Mouse (Mus musculus) left cerebral cortex, postnatal 14 days (tissue): ENCODE measurements around the gene C77080. TPM values are rescaled to one million over a fixed set of nuclear protein-coding genes. Genes with fewer than 3 reads are reported as not detected.
A peak's percentile ranks its signal among the peaks of the same experiment; 100 is the strongest.
"Not testable (repeated sequence)": the region's sequence is repeated elsewhere in the genome, so short reads cannot be mapped to it uniquely, and the experiment has no call there.

Experiments
- DNase-seq, 2 experiments: peaks; one replicate each; pipeline ENCODE4 v3.0.0; 2021 to 2022; ENCODE audit warnings: low spot score in 2 of 2, mixed read lengths in 1 of 2
- intact Hi-C: fragments of 180-260 bp; cut with DNase I; formaldehyde crosslinking; loops from one replicate; pipeline ENCODE4 v1.15.1; 2025
- total RNA-seq, 2 experiments: library from RNA; stranded (reverse); gene quantifications; 2 replicates each; pipeline ENCODE4 v1.2.3; 2021

C77080 gene
- total RNA-seq, 2 experiments from 2014 or later = 17.9 to 21.1 TPM

DNA sequence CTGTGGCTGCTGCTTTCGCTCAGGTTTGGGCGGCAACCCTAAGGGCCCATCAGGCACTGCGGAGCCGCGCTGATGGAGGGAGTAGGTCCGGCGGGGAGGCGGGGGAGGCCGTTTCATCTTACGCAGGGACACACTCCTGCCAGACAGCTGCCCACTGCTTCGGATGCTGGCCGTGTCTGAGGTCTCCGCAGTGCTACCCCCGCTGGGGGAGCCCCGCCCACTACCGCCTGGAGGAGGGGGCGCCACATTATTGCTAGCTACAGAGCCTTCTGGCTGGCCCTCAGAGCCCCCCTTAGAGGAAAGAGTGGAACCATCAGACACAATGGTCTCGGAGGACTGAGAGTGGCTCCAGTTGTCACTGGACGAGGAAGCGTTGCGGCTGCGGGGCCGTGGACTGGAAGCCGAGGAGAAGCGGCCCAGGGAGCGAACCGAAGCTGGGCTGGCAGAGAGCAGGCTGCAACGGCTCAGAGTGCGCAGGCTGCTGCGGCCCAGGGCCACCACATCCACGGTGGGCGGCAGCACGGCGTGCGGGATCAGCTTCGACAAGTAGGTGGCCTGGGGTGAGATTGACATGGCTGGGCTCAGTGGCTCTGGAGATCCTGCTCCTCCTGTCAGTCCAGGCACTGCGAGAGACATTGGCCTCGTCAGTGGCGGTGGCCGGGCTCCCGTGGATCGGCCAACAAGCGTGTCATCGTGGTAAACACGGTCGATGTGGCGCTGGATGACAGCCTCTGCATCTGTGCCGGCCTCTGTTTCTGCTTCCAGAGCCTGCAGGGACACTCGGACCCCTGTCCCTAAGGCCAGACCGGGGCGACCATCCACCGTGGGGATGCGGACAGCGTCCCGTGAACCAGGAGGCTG is 37.6 kb downstream of the C77080 start:
- intact Hi-C loops = loop anchor here (5.0 kb wide), 1 partner anchor 49 kb away; no protein-coding TSS in a partner anchor

GRCm38 (mm10) chr4:129222019-129222925 is 38.9 kb downstream of the C77080 start:
- intact Hi-C loops = loop anchor here (5.0 kb wide), 1 partner anchor 50 kb away; no protein-coding TSS in a partner anchor
- DNase-seq = no peak

More for the DNA sequence above, 37.6 kb downstream of the C77080 start:
- DNase-seq = no peak

GRCm38 (mm10) chr4:129221097-129222010 is 39.9 kb downstream of the C77080 start:
- intact Hi-C loops = loop anchor here (5.0 kb wide), 1 partner anchor 51 kb away; no protein-coding TSS in a partner anchor
- DNase-seq = no peak

- intact Hi-C loops = loop anchor here (5.0 kb wide), 1 partner anchor 52 kb away; no protein-coding TSS in a partner anchor
- DNase-seq = no peak
These were observed 40.7 kb downstream of the C77080 start for GRCm38 (mm10) chr4:129220376-129221089.

- DNase-seq = no peak
- intact Hi-C loops = no loop called here
These were observed 42.0 kb downstream of the C77080 start for GRCm38 (mm10) chr4:129219198-129219597.

- intact Hi-C loops = no loop called here
These were observed 42.5 kb downstream of the C77080 start for GRCm38 (mm10) chr4:129218569-129219175.

DNA sequence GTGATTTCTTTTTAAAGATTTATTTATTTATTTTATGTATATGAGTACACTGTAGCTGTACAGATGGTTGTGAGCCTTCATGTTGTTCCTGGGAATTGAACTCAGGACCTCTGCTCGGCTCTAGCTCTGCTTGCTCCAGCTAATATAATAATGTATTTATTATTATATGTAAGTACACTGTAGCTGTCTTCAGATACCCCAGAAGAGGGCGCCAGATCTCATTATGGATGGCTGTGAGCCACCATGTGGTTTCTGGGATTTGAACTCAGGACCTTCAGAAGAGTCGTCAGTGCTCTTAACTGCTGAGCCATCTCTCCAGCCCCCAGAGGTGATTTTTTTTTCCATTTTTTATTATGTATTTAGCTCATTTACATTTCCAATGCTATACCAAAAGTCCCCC is 48.7 kb downstream of the C77080 start:
- intact Hi-C loops = loop anchor here (5.0 kb wide), 1 partner anchor 245 kb away; no protein-coding TSS in a partner anchor
- DNase-seq = not testable (repeated sequence)

More at GRCm38 (mm10) chr4:129218569-129219175, 42.5 kb downstream of the C77080 start:
- no peak for DNase-seq

- DNase-seq = no peak
- intact Hi-C loops = loop anchor here (2.0 to 5.0 kb wide), 2 partner anchors 65 to 246 kb away; no protein-coding TSS in a partner anchor
These were observed 49.7 kb downstream of the C77080 start for GRCm38 (mm10) chr4:129211461-129211860.

DNA sequence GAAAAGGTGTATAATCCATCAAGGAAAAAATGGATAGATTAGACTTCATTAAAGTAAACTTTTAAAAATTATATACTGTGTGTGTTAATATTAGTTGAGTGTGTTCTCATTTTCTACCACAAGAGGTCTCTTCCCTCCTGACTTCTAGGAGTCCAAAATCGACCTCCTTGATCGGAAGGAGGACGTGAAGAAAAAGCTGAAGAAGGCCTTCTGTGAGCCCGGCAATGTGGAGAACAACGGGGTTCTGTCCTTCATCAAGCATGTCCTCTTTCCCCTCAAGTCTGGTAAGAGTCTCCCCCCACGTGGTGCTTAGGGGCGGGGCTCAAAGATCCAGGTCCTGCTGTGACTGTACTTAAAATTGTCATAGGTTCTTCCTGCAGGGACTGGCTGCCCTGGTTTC is 51.7 kb downstream of the C77080 start:
- peak in 1 of 2 experiments; percentile 28 for DNase-seq
- intact Hi-C loops = no loop called here

DNA sequence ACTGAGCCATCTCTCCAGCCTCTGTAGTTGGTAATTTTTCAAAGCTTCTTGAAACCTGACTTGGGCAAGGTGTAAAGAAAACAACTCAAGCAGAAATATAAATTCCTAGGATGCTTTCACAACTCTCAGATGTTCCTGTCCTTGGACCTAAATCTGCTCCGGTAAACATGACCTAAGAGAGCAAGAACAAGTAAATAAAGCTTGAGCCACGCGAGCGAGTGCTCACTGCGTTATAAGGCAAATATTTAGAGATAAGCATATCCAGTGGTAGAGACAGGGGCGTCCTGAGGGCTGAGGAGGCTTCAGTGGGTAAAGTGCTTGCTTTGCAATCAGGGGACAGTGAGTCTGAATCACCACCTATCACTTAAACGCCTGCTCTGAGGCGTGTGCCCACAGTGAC is 54.4 kb downstream of the C77080 start:
- DNase-seq = no peak
- intact Hi-C loops = no loop called here

- peak in 1 of 2 experiments; percentile 49 for DNase-seq
- intact Hi-C loops = no loop called here
These were observed 56.5 kb downstream of the C77080 start for GRCm38 (mm10) chr4:129204655-129205054.

DNA sequence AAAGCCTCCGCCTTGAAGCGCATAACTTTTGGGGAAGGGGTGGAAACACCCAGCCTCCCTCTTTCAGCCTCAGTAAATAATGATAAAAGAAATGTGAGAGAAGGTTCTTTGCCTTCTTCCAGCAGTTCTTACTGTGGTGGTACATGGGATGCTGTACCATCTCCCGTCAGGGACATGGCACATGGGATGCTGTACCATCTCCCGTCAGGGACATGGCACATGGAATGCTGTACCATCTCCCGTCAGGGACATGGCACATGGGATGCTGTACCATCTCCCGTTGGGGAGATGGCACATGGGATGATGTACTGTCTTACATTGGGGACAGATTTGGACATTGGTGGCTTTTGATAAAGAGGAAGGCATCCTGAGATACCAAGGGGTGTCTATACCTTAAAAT is 63.7 kb downstream of the C77080 start:
- DNase-seq = no peak
- intact Hi-C loops = no loop called here

DNA sequence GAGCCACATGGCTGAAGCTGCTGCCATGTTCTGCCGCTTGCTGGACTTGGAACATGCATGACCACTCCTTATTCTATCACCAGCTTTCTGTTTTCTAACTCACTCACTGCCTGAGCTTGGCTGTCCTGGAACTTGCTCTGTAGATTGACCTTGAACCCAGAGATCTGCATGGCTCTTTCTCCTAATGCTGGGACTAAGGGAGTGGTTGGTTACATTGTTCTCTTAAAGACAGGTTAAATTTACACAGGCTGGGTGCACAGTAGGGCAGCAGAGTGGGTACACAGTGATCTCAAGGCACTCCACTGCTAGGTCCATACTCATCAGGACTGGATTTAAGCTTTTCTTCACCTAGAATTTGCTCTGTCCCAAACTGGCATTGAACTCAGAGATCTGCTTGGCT is 66.9 kb downstream of the C77080 start:
- DNase-seq = no peak
- intact Hi-C loops = no loop called here

DNA sequence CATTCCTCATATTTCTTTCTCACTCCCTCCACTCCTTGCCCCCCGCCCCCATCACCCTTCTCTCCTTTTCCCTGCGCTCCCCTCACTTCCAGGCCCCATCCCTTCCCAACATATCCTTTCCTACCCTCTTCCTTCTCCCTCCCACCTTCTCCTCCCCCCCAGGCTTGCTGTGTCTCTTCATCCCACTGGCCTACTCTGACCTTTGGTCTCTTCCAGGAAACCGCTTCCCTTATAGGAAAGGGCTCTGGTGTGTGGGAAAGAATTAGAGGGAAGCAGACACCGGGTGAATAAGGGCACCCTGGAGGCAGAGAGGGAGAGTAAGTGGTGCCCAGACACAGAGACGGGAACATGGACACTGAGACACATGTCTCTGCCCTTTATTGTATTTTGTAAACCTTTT is 69.5 kb downstream of the C77080 start:
- intact Hi-C loops = no loop called here
- no peak for DNase-seq

GRCm38 (mm10) chr4:129190538-129190937 is 70.7 kb downstream of the C77080 start:
- intact Hi-C loops = no loop called here
- DNase-seq = peak in 1 of 2 experiments; percentile 26

DNA sequence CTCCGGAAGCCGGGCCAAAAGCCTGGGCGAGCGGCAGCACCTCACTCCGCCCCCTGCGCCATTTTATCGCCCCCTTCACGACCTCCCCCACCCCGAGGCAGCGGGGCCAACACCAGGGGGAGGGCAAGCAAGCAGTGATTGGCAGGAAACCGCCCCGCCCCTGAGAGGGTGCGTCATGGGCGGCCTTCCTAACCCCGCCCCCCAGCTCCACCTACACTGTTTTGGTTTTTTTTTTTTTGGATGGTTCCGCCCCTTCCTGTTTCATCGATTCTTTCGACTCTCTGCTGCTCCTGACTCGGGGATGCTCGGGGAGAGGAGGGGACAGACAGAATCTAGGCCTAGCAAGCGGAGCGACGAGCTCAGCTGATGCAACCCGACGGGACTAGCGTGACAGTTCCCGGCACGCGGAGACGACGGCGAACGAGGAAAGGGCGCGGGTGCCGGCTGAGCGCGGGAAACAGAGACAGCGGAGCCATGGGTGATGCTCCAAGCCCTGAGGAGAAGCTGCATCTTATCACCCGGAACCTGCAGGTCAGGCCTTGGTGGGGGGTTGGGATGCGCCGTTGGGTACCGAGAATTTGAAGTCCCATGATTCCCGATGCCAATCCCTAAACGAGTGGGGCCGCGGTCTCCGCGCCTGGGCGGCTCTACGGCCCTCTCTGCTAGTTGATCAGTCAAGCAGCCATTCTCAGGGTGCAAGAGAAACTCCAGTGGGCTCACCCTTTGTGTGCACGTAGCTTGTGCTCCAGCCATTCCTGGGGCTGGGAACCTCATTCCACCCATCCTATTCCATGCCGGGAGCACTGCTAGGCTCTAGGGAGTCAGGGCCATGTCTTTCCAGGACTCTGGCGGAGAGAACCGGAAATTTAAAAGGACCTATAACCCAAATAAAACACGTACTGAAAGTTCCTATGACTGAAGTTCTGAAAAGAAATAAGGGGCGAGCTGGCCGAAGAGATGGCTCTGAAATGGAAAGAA is 71.4 kb downstream of the C77080 start, which contains the start of the genes S100pbp and Yars:
TSS of gene S100pbp (minus strand) at position 186 of the 978 bp plus-strand sequence.
TSS of gene Yars (plus strand) at position 219 of the 978 bp plus-strand sequence.
- DNase-seq = peak; percentile 96 to 98
- intact Hi-C loops = loop anchor here (10.0 kb wide), 1 partner anchor 55 kb away; the partner anchor contains the start of gene Fndc5
